Mouse (Mus musculus): ENCODE measurements at regions not wholly inside any gene's neighbourhood (a gene's known extent, or its start where the extent isn't known, plus 50 kb on each side); places are given as distances from the start of the nearest gene placed in this dataset.
A peak's percentile ranks its signal among the peaks of the same experiment; 100 is the strongest.

DNA sequence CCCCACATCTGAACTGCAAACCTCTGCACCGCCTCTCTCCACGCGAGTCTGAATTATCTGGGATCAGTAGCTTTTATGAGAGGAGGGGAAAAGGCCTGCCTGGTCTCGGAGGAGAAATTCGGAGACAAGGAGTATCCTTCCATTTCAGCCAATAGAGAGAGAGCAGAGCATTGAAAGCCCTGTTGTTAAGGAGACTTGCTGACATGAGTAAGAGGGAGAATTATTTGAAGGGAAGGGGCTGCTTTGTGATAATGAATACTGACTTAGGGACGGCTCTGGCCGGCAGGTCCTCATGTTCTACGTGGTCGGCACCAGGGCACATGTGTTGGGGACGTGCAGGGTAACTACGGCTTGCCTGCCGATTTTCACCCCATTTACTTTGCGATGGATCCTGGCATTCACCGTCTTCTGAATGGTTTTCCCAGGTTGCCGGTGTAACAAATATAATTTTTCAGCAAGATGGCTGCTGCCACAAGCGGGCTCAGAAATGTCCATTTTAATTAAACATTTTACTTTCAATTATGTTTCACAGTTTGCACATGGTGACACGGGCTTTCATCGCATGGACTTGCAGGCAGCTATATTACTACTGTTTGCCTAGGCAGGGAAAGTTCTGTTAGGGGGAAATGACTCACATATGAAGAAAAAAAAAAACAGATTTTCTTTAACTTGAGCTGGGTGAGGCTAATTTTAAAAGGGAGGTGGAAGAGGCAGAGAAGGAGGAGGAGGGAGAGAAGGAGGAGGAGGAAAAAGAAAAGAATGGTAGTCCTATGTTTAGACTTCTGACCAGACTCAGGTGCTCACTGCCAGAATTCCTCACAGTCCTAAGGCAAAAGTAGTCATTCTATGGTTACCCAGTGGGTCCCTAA, 744.3 kb upstream of the Arrdc4 start:
- no peak overlapping the region for H3K27ac ChIP-seq (ENCODE audit: low read depth, low read length)
- no peak overlapping the region for H3K4me3 ChIP-seq (ENCODE audit: low read depth, low read length)
- H3K9me3 ChIP-seq (ENCODE audit: control insufficient read depth, low read length): no peaks in the 10 kb centered on the region
- H3K9ac ChIP-seq (ENCODE audit: low read depth, low read length): no peak overlapping the region
- ATAC-seq (ENCODE audit: low FRiP score): peak; percentile 19; the same call in 1 of the 2 replicates
- DNase-seq (ENCODE audit: low spot score): peak; percentile 32
- no peaks in the 10 kb centered on the region for H3K27me3 ChIP-seq (ENCODE audit: control insufficient read depth, insufficient read depth, low read length)
- 43% methylated on average over 18 of the region's 18 CpGs for WGBS
- no peaks in the 10 kb centered on the region for H3K36me3 ChIP-seq (ENCODE audit: control insufficient read depth, insufficient read depth, low read length)
- H3K4me1 ChIP-seq (replicated peaks; ENCODE audit: control insufficient read depth, insufficient read depth, low read length): no peaks in the 10 kb centered on the region
- H3K4me2 ChIP-seq (replicated peaks; ENCODE audit: low read depth, low read length): no peak overlapping the region; the same call in 1 of the 2 replicates

DNA sequence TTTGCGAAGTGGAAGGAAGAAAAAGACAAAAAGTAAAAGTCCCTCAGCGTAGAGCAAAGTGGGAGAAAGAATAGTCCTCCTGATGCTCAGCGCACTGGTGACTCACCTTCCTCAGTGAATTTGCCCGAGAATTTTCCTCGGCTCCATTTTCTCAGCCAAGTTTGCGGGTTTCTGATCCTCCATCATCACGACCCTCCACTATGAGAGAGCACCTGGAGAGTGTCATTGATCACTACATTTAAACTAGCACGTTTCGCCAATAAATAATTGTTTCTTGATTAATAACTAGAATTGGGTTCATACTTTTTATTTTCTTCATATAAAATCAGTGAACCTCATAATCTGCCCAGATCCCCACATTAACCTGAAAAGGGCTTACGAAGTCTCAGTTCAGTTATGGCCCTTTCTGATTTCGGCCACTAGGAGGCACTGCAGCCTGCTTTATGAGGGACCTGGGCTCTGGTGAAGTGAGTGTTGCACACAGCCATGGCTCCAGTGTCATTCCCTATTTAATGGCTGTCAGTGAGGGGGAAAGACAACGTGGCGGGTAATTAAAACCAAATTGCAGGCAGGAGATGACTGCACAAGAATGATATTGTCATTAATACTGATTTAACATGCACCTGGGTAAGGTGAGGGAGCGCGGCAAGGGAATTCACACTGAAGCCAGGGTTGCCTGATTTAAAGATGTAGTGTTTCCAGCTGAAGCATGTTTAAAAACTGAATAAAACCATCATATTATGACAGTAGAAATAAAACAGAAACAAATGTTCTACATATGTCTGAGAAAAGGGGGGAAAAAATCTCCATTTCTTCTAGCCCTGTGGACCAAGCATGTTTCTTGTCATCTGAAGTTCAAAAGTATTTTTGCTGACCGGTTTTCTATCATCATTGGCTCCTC, 741.8 kb upstream of the Arrdc4 start:
- Histone ChIP-seq H3K36me3 (ENCODE audit: control insufficient read depth, insufficient read depth, low read length) (no peaks in the 10 kb centered on the region), H3K27me3 (ENCODE audit: control insufficient read depth, insufficient read depth, low read length) (no peaks in the 10 kb centered on the region), H3K27ac (ENCODE audit: low read depth, low read length) (no peak overlapping the region), H3K9ac (ENCODE audit: low read depth, low read length) (no peak overlapping the region), H3K4me3 (ENCODE audit: low read depth, low read length) (no peak overlapping the region), H3K4me1 (replicated peaks; ENCODE audit: control insufficient read depth, insufficient read depth, low read length) (no peaks in the 10 kb centered on the region), H3K4me2 (replicated peaks; ENCODE audit: low read depth, low read length) (no peak overlapping the region), H3K9me3 (ENCODE audit: control insufficient read depth, low read length) (no peaks in the 10 kb centered on the region)
- WGBS: 40% methylated on average over 16 of the region's 16 CpGs
- peak; percentile 92 for DNase-seq (ENCODE audit: low spot score)
- ATAC-seq (ENCODE audit: low FRiP score): peak; percentile 86

DNA sequence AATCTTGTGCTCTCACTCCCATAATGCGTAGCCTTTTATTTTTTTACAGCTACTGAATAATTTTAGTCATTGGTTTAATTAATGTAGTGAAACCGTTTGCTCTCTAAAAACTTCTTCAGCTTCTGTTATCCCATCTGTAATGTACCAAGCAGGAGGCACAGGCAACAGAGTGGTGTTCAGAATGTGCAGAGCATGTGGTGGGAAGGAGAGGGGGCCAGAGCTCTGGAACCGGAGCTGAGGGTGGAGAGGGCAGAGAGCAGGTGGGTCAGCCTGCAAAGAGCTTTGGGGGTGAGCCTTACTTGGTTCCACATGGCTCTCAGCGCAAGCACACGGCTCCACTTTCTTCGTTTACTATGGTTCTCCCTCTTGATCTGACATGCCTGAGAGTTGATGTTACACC, 739.6 kb upstream of the Arrdc4 start:
- Histone ChIP-seq H3K27ac (ENCODE audit: low read depth, low read length) (no peak overlapping the region), H3K9ac (ENCODE audit: low read depth, low read length) (no peak overlapping the region), H3K36me3 (ENCODE audit: control insufficient read depth, insufficient read depth, low read length) (no peaks in the 10 kb centered on the region), H3K4me3 (ENCODE audit: low read depth, low read length) (no peak overlapping the region), H3K4me1 (replicated peaks; ENCODE audit: control insufficient read depth, insufficient read depth, low read length) (no peaks in the 10 kb centered on the region), H3K27me3 (ENCODE audit: control insufficient read depth, insufficient read depth, low read length) (no peaks in the 10 kb centered on the region), H3K4me2 (replicated peaks; ENCODE audit: low read depth, low read length) (no peak overlapping the region), H3K9me3 (ENCODE audit: control insufficient read depth, low read length) (no peaks in the 10 kb centered on the region)
- WGBS: 64% methylated on average over 6 of the region's 6 CpGs
- DNase-seq (ENCODE audit: low spot score): no peak
- no peak for ATAC-seq (ENCODE audit: low FRiP score)

DNA sequence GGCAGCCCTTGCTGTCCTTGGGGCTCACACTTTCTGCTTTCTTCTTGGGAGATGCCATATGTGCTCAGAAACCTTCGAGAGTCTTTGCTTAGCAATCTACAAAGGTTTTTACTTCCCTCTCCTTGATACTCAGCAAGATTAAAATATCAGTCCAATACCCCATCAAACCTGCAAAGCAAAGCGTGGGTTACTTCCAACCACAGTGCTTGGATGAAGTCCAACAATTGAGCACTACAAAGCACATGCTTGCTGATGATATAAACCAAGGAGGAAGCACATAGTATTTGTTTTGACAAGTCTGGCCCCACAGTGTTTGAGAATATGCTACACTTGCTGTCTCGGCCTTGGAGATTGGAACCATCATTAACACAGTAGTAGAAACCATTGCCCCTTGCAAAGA, 738.1 kb upstream of the Arrdc4 start:
- Histone ChIP-seq H3K36me3 (ENCODE audit: control insufficient read depth, insufficient read depth, low read length) (no peaks in the 10 kb centered on the region), H3K9me3 (ENCODE audit: control insufficient read depth, low read length) (no peaks in the 10 kb centered on the region), H3K4me3 (ENCODE audit: low read depth, low read length) (no peak overlapping the region), H3K4me2 (replicated peaks; ENCODE audit: low read depth, low read length) (no peak overlapping the region), H3K9ac (ENCODE audit: low read depth, low read length) (no peak overlapping the region), H3K4me1 (replicated peaks; ENCODE audit: control insufficient read depth, insufficient read depth, low read length) (no peaks in the 10 kb centered on the region), H3K27me3 (ENCODE audit: control insufficient read depth, insufficient read depth, low read length) (no peaks in the 10 kb centered on the region), H3K27ac (ENCODE audit: low read depth, low read length) (no peak overlapping the region)
- ATAC-seq (ENCODE audit: low FRiP score): no peak
- 81% methylated on average over 3 of the region's 3 CpGs for WGBS
- no peak for DNase-seq (ENCODE audit: low spot score)

DNA sequence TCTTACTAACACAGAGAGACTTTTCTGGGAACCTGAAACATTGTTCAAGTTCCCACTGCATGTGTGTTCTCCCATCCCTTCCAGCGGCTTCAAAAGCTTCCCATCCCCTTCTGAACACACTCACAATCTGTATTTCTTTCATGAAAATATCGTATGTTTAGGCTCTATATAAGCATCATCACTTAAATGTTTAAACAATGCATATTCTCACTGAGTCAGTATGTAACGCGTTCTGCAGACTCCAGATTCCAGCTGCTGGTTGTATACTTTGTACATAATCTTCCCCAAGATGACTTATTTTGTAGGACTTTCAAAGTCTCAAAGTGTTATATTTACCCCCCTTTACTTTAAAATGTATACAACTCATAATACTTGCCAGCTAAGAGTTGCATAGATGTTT, 735.5 kb upstream of the Arrdc4 start:
- Histone ChIP-seq H3K27ac (ENCODE audit: low read depth, low read length) (no peak overlapping the region), H3K4me3 (ENCODE audit: low read depth, low read length) (no peak overlapping the region), H3K4me1 (replicated peaks; ENCODE audit: control insufficient read depth, insufficient read depth, low read length) (no peaks in the 10 kb centered on the region), H3K9ac (ENCODE audit: low read depth, low read length) (no peak overlapping the region), H3K9me3 (ENCODE audit: control insufficient read depth, low read length) (no peaks in the 10 kb centered on the region), H3K36me3 (ENCODE audit: control insufficient read depth, insufficient read depth, low read length) (no peaks in the 10 kb centered on the region), H3K4me2 (replicated peaks; ENCODE audit: low read depth, low read length) (no peak overlapping the region), H3K27me3 (ENCODE audit: control insufficient read depth, insufficient read depth, low read length) (no peaks in the 10 kb centered on the region)
- DNase-seq (ENCODE audit: low spot score) (no peak), ATAC-seq (ENCODE audit: low FRiP score) (no peak)
- WGBS: 87% methylated on average over 4 of the region's 4 CpGs

All from hindbrain, embryonic 11.5 days (tissue).